Mouse (Mus musculus) midbrain, embryonic 12.5 days (tissue): ENCODE data around the gene Rreb1. TPM values are rescaled to one million over a fixed set of nuclear protein-coding genes. Genes with fewer than 3 reads are reported as not detected.
A peak's percentile ranks its signal among the peaks of the same experiment; 100 is the strongest.

Experiments used
- ATAC-seq: fragments of 200-750 bp; cut with Nextera tagmentation; 2 replicates; pipeline ENCODE4 v1.8.0; 2017; ENCODE audit warnings: low read depth, moderate TSS enrichment, moderate library complexity; ENCODE audit not compliant: low FRiP score
- H3K27ac ChIP-seq: fragments of 300-500 bp; sonication (generic); replicated peaks from 2 replicates; pipeline ENCODE4 v1.5.1; 2016; ENCODE audit warnings: mild to moderate bottlenecking
- H3K27me3 ChIP-seq: fragments of 300-500 bp; sonication (generic); 2 replicates; pipeline ENCODE4 v1.6.1; 2016; ENCODE audit warnings: mild to moderate bottlenecking
- H3K36me3 ChIP-seq: fragments of 300-500 bp; sonication (generic); 2 replicates; pipeline ENCODE4 v1.6.1; 2016
- H3K4me1 ChIP-seq: fragments of 300-500 bp; sonication (generic); 2 replicates; pipeline ENCODE4 v1.6.1; 2016
- H3K4me2 ChIP-seq: fragments of 300-500 bp; sonication (generic); replicated peaks from 2 replicates; pipeline ENCODE4 v1.6.1; 2016; ENCODE audit warnings: mild to moderate bottlenecking, moderate library complexity
- H3K4me3 ChIP-seq: fragments of 300-500 bp; sonication (generic); 2 replicates; pipeline ENCODE4 v1.5.1; 2016; ENCODE audit warnings: mild to moderate bottlenecking
- H3K9ac ChIP-seq: fragments of 300-500 bp; sonication (generic); replicated peaks from 2 replicates; pipeline ENCODE4 v1.6.1; 2016; ENCODE audit warnings: mild to moderate bottlenecking, moderate library complexity
- H3K9me3 ChIP-seq: fragments of 300-500 bp; sonication (generic); 2 replicates; pipeline ENCODE4 v1.6.1; 2016; ENCODE audit warnings: mild to moderate bottlenecking
- WGBS: fragments of 180-500 bp; shearing (Covaris S2); methylation state at CpG from one replicate; pipeline ENCODE4 v1.1.7; 2016; 5-methylcytosine and 5-hydroxymethylcytosine counted together
- polyA plus RNA-seq: library from polyadenylated mRNA; unstranded; fragments of >200 nt; fragmentation: Nextera tagmentation; extraction: Ambion mirVana; gene quantifications from 2 replicates; pipeline ENCODE4 v1.2.1, GENCODE M21; 2016

Gene Rreb1
- polyA plus RNA-seq, 1 experiment from 2014 or later, result 5.7 TPM

- no peaks in the 10 kb centered on the region for H3K36me3 ChIP-seq
- H3K9me3 ChIP-seq, result no peaks in the 10 kb centered on the region
- peaks cover 30% of the 10 kb centered on the region for H3K27me3 ChIP-seq
- H3K27ac ChIP-seq, result no peak overlapping the region
- H3K9ac ChIP-seq, result no peak overlapping the region
- no peak overlapping the region for H3K4me2 ChIP-seq
- WGBS, result 56% methylated on average over 4 of the region's 4 CpGs
- peaks cover 9% of the 10 kb centered on the region for H3K4me1 ChIP-seq
- no peak overlapping the region for H3K4me3 ChIP-seq
- no peak for ATAC-seq
Measured at GRCm38 (mm10) chr13:37821413-37821812, 43.2 kb downstream of the Rreb1 start.

GRCm38 (mm10) chr13:37824331-37824920, 46.2 kb downstream of the Rreb1 start:
- H3K36me3 ChIP-seq, result no peaks in the 10 kb centered on the region
- no peaks in the 10 kb centered on the region for H3K9me3 ChIP-seq
- H3K9ac ChIP-seq, result no peak overlapping the region
- WGBS, result 34% methylated on average over 4 of the region's 4 CpGs
- H3K4me1 ChIP-seq, result peaks cover 30% of the 10 kb centered on the region
- peaks cover 57% of the 10 kb centered on the region for H3K27me3 ChIP-seq
- H3K4me3 ChIP-seq, result no peak overlapping the region
- no peak overlapping the region for H3K27ac ChIP-seq
- no peak for ATAC-seq
- H3K4me2 ChIP-seq, result no peak overlapping the region

- WGBS, result 3% methylated on average over 27 of the region's 27 CpGs
- ATAC-seq, result no peak; the same call in 1 of the 2 replicates
- peaks cover 57% of the 10 kb centered on the region for H3K27me3 ChIP-seq
- no peak overlapping the region for H3K27ac ChIP-seq
- H3K4me2 ChIP-seq, result peak overlapping the region; percentile 94
- peak overlapping the region; percentile 72; the same call in 1 of the 2 replicates for H3K9ac ChIP-seq
- H3K9me3 ChIP-seq, result no peaks in the 10 kb centered on the region
- peak overlapping the region; percentile 72 for H3K4me3 ChIP-seq
- H3K36me3 ChIP-seq, result no peaks in the 10 kb centered on the region
- H3K4me1 ChIP-seq, result peaks cover 30% of the 10 kb centered on the region
Measured at GRCm38 (mm10) chr13:37824956-37825645, 46.9 kb downstream of the Rreb1 start.

- H3K4me3 ChIP-seq, result peak overlapping the region; percentile 72
- ATAC-seq, result peak; percentile 69
- peak overlapping the region; percentile 94 for H3K4me2 ChIP-seq
- H3K27ac ChIP-seq, result peak overlapping the region; percentile 49; the same call in 1 of the 2 replicates
- no peaks in the 10 kb centered on the region for H3K9me3 ChIP-seq
- peaks cover 31% of the 10 kb centered on the region for H3K4me1 ChIP-seq
- H3K36me3 ChIP-seq, result no peaks in the 10 kb centered on the region
- H3K27me3 ChIP-seq, result peaks cover 63% of the 10 kb centered on the region
- WGBS, result under 1% methylated on average over 39 of the region's 43 CpGs
- H3K9ac ChIP-seq, result peak overlapping the region; percentile 72
Measured at GRCm38 (mm10) chr13:37825646-37826280, 47.6 kb downstream of the Rreb1 start.

- no peaks in the 10 kb centered on the region for H3K9me3 ChIP-seq
- peak overlapping the region; percentile 72 for H3K9ac ChIP-seq
- under 1% methylated on average over 55 of the region's 65 CpGs for WGBS
- peak; percentile 67 for ATAC-seq
- no peaks in the 10 kb centered on the region for H3K36me3 ChIP-seq
- H3K4me2 ChIP-seq, result peak overlapping the region; percentile 94
- H3K4me3 ChIP-seq, result peak overlapping the region; percentile 72
- peaks cover 37% of the 10 kb centered on the region for H3K4me1 ChIP-seq
- H3K27ac ChIP-seq, result peak overlapping the region; percentile 49
- H3K27me3 ChIP-seq, result peaks cover 70% of the 10 kb centered on the region
Measured at GRCm38 (mm10) chr13:37826281-37826993, 48.2 kb downstream of the Rreb1 start.

GRCm38 (mm10) chr13:37826994-37827262, 48.7 kb downstream of the Rreb1 start:
- Histone ChIP-seq H3K27me3 (peaks cover 75% of the 10 kb centered on the region), H3K4me1 (peaks cover 41% of the 10 kb centered on the region), H3K4me2 (peak overlapping the region; percentile 94), H3K4me3 (peak overlapping the region; percentile 72), H3K9ac (peak overlapping the region; percentile 72), H3K9me3 (no peaks in the 10 kb centered on the region), H3K27ac (peak overlapping the region; percentile 49), H3K36me3 (no peaks in the 10 kb centered on the region)
- WGBS, result 1% methylated on average over 33 of the region's 36 CpGs
- ATAC-seq, result peak; percentile 55

- H3K27me3 ChIP-seq, result peaks cover 80% of the 10 kb centered on the region
- ATAC-seq, result peak; percentile 41
- no peaks in the 10 kb centered on the region for H3K36me3 ChIP-seq
- under 1% methylated on average over 63 of the region's 69 CpGs for WGBS
- H3K4me1 ChIP-seq, result peaks cover 42% of the 10 kb centered on the region
- peak overlapping the region; percentile 72 for H3K4me3 ChIP-seq
- peak overlapping the region; percentile 72 for H3K9ac ChIP-seq
- H3K9me3 ChIP-seq, result no peaks in the 10 kb centered on the region
- H3K4me2 ChIP-seq, result peak overlapping the region; percentile 94
- peak overlapping the region; percentile 49; the same call in 1 of the 2 replicates for H3K27ac ChIP-seq
Measured at GRCm38 (mm10) chr13:37827263-37827995, 49.2 kb downstream of the Rreb1 start.

- peak overlapping the region; percentile 94 for H3K4me2 ChIP-seq
- H3K9me3 ChIP-seq, result no peaks in the 10 kb centered on the region
- H3K27ac ChIP-seq, result no peak overlapping the region
- WGBS, result 2% methylated on average over 13 of the region's 13 CpGs
- H3K36me3 ChIP-seq, result no peaks in the 10 kb centered on the region
- peak overlapping the region; percentile 72 for H3K9ac ChIP-seq
- peak overlapping the region; percentile 72 for H3K4me3 ChIP-seq
- H3K27me3 ChIP-seq, result peaks cover 86% of the 10 kb centered on the region
- H3K4me1 ChIP-seq, result peaks cover 42% of the 10 kb centered on the region
- ATAC-seq, result no peak
Measured at GRCm38 (mm10) chr13:37827996-37828579, 49.9 kb downstream of the Rreb1 start.

- ATAC-seq, result no peak
- H3K27me3 ChIP-seq, result peaks cover 88% of the 10 kb centered on the region
- no peak overlapping the region for H3K9ac ChIP-seq
- no peaks in the 10 kb centered on the region for H3K36me3 ChIP-seq
- H3K4me2 ChIP-seq, result no peak overlapping the region
- H3K27ac ChIP-seq, result no peak overlapping the region
- WGBS, result 8% methylated on average over 6 of the region's 6 CpGs
- no peak overlapping the region for H3K4me3 ChIP-seq
- H3K4me1 ChIP-seq, result peaks cover 42% of the 10 kb centered on the region
- H3K9me3 ChIP-seq, result no peaks in the 10 kb centered on the region
Measured at GRCm38 (mm10) chr13:37828928-37829327, 50.7 kb downstream of the Rreb1 start.

- no peak overlapping the region for H3K4me3 ChIP-seq
- H3K27me3 ChIP-seq, result peaks cover 75% of the 10 kb centered on the region
- H3K4me2 ChIP-seq, result no peak overlapping the region
- H3K4me1 ChIP-seq, result peaks cover 40% of the 10 kb centered on the region
- no peaks in the 10 kb centered on the region for H3K36me3 ChIP-seq
- no peak overlapping the region for H3K9ac ChIP-seq
- H3K9me3 ChIP-seq, result no peaks in the 10 kb centered on the region
- no peak overlapping the region for H3K27ac ChIP-seq
- no peak for ATAC-seq
- 38% methylated on average over 2 of the region's 2 CpGs for WGBS
Measured at GRCm38 (mm10) chr13:37830256-37830655, 52.1 kb downstream of the Rreb1 start.

- peaks cover 34% of the 10 kb centered on the region for H3K4me1 ChIP-seq
- H3K4me2 ChIP-seq, result no peak overlapping the region
- no peak overlapping the region for H3K27ac ChIP-seq
- WGBS, result 20% methylated on average over 4 of the region's 4 CpGs
- no peak for ATAC-seq
- H3K36me3 ChIP-seq, result no peaks in the 10 kb centered on the region
- H3K4me3 ChIP-seq, result no peak overlapping the region
- H3K9ac ChIP-seq, result no peak overlapping the region
- H3K9me3 ChIP-seq, result no peaks in the 10 kb centered on the region
- peaks cover 69% of the 10 kb centered on the region for H3K27me3 ChIP-seq
Measured at GRCm38 (mm10) chr13:37830874-37831311, 52.7 kb downstream of the Rreb1 start.
